Mouse (Mus musculus) megakaryocyte-erythroid progenitor cell, adult 5-6 weeks (primary cell): Measurements from ENCODE around the gene Mamld1. TPM values are rescaled to one million over a fixed set of nuclear protein-coding genes. Genes with fewer than 3 reads are reported as not detected.
"Not testable (repeated sequence)": the region's sequence is repeated elsewhere in the genome, so short reads cannot be mapped to it uniquely, and the experiment has no call there.

ENCODE experiments used
- ATAC-seq: replicated peaks from 2 replicates; pipeline ENCODE4 v1.8.0; 2016; ENCODE audit warnings: mild to moderate bottlenecking, inconsistent platforms; ENCODE audit not compliant: severe bottlenecking, poor library complexity, low FRiP score, low TSS enrichment
- total RNA-seq, 2 experiments: library from RNA; stranded (forward) in 1 of 2; stranded (reverse) in 1 of 2; fragments of 200-1000, 215-1000 nt in 1 of 2; fragments of >200 nt in 1 of 2; fragmentation: Nextera tagmentation in 1 of 2; gene quantifications; 2 replicates each; pipeline ENCODE4 v1.2.3; 2014 to 2017

The Mamld1 gene
- total RNA-seq (2014; fragmentation: Nextera tagmentation) (not detected in 2 replicates), total RNA-seq (2017) (not detected in 2 replicates)

DNA sequence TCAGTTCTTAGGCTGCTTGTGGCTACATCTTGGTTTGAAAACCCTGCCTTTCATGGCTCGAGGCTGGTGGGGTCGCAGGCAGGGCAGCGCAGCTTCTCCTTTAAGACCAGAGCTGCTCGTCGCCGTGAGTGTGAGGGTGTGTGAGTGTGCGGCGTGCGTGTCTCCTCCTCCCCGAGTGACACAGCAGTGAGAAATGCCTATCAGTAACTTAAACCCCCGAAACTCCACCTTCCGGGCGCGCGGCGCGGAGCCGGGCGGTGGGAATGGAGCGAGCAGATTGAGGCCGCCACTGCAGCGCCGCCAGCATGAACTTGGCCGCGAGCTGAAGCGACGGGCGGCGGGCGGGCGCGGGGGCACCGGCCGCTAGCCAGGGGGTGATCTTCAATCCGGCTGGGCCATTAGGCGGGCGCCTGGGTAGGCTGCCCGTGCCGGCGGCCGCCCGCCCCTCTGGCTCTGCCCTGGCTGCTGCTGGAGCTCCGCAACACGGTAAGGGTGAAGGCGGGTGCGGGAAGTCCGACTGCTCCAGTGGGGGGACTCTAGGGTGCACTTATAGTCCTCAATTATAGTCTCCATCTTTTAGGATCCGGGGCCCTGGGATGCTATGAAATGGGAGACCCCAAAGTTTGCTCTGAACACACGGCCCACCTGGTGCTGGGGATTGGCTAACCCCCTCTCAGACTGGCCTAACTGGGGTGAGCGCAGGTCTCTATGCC lies at the start of gene Mamld1:
Gene Mamld1 (plus strand): TSS at position 393 of the 713 bp plus-strand sequence.
- peak; percentile 66 for ATAC-seq

DNA sequence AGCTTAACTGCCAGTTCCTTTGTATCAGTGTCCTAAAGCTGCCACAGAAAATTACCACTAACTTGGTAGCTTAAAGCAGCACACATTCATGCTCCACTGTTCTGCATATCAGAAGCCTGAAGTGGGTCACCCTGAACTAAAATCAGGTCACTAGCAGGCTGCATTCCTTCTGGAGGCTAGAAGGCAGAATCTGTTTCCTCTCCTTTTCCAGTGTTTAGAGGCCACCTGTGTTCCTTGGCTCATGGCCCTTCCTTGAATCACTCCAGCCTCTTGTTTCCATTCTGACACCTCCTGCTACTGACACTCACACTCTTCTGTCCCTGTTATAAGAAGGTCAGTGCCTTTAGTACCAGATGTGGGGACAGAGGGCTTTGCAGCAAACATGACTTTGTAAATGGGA lies 25.3 kb upstream of the Mamld1 start:
- ATAC-seq, result no peak

GRCm38 (mm10) chrX:71028007-71028406 lies 22.0 kb upstream of the Mamld1 start:
- ATAC-seq, result no peak

- not testable (repeated sequence) for ATAC-seq
Observed at GRCm38 (mm10) chrX:71028976-71029375, 21.1 kb upstream of the Mamld1 start.

GRCm38 (mm10) chrX:71050677-71051311 lies 738 bp downstream of the Mamld1 start:
- ATAC-seq, result no peak

GRCm38 (mm10) chrX:71051361-71052114 lies 1.5 kb downstream of the Mamld1 start:
- no peak for ATAC-seq

DNA sequence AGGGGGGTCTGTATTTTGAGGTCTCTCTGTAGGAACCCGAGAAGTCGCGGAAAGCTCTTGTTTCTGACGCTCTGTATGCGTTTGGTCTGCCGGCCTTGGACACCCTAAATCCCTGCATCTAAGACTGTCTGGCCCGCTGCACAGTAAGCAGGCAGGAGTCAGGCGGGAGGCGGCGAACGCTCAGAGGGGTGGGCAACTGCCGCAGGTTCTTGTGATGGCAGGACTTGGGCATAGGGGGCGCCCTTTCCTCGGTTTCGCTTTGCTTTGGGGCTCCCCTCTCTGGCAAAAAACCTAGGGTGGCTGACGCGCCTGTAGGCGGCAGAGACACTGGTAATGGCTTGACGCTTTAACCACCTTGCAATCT lies 2.0 kb downstream of the Mamld1 start:
- peak; percentile 56 for ATAC-seq

- peak; percentile 61 for ATAC-seq
Observed at GRCm38 (mm10) chrX:71052481-71053216, 2.6 kb downstream of the Mamld1 start.

GRCm38 (mm10) chrX:71053246-71053645 lies 3.2 kb downstream of the Mamld1 start:
- no peak for ATAC-seq

GRCm38 (mm10) chrX:71056968-71057367 lies 6.9 kb downstream of the Mamld1 start:
- ATAC-seq, result no peak

- ATAC-seq, result no peak
Observed at GRCm38 (mm10) chrX:71085092-71085807, 35.2 kb downstream of the Mamld1 start.

- no peak for ATAC-seq
Observed at GRCm38 (mm10) chrX:71087370-71088079, 37.5 kb downstream of the Mamld1 start.

- ATAC-seq, result no peak
Observed at GRCm38 (mm10) chrX:71088080-71088414, 38.0 kb downstream of the Mamld1 start.

DNA sequence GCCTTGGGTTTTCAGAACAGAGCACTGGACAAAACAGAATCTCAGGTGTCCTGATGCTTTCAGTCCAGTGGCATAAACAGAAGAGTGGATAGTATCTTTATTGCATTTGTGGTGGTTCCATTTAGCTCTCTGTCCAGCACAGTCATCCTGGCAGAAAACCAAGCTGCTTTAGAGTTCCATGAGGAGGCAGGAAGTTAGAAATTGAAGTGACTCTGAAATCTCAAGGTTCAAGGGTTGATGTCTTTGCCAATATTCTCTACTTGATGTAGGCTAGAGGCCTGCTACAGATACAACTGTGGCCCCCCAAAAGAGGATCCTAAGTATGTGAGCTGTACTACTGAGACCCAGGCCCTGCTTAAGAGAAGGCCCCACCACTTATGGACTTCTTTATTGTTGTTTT lies 55.8 kb downstream of the Mamld1 start:
- no peak for ATAC-seq

DNA sequence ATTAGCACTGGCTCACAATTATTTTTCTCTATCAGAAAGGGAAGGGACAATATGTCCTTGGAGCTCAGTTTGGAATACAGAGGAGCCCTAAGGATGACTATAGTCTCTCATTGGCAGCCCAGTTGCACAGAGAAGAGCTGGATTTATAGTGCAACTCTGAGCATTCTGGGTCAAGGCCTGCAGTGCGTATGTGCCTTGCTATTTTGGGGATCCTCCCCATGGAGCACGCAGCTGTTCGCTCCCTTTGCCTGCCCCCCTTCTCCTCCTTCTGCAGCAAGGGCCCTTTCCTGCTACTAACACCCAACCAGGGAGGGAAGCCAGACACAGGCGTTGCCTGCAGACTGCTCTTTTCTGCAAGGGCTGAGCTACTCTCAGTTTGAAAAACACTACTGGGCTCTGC lies 56.3 kb downstream of the Mamld1 start:
- ATAC-seq, result no peak

DNA sequence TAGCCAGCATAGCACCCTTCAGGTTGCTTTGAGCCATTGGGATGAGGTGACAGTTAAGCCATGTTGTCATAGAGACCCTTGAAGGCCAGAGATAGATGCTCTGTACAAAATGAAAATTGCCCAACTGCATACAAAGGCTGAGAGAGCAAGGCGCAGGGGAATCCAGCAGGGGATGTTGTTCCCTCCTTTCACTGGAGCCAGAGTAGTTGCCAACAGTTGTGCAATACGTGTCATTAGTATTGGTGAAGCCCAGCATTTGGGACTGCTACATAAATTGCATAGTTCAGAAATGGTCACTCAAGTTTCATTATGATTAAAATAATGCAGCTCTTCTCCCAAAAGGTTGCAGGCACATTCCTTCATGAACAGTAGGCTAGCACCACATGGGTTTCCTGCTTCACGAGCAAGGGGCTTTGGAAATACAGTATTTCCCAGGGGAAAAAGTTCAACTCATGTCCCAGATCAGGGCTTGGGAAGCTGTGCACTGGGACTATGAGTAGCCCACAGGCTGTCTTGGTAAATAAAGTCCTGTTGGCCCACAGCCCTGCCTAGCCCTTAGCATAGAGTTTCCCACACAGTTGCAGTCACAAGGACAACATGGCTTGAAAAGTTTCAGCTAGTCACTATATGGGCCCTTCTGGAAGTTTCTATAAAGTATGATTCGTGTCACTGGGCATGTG lies 58.1 kb downstream of the Mamld1 start:
- ATAC-seq, result no peak

- no peak for ATAC-seq
Observed at GRCm38 (mm10) chrX:71110333-71110732, 60.3 kb downstream of the Mamld1 start.
